Mouse (Mus musculus): ENCODE results near the gene Ch25h. TPM values are rescaled to one million over a fixed set of nuclear protein-coding genes. Genes with fewer than 3 reads are reported as not detected.

Ch25h gene
- polyA plus RNA-seq, 1 experiment from 2014 or later, result 3.3 TPM

DNA sequence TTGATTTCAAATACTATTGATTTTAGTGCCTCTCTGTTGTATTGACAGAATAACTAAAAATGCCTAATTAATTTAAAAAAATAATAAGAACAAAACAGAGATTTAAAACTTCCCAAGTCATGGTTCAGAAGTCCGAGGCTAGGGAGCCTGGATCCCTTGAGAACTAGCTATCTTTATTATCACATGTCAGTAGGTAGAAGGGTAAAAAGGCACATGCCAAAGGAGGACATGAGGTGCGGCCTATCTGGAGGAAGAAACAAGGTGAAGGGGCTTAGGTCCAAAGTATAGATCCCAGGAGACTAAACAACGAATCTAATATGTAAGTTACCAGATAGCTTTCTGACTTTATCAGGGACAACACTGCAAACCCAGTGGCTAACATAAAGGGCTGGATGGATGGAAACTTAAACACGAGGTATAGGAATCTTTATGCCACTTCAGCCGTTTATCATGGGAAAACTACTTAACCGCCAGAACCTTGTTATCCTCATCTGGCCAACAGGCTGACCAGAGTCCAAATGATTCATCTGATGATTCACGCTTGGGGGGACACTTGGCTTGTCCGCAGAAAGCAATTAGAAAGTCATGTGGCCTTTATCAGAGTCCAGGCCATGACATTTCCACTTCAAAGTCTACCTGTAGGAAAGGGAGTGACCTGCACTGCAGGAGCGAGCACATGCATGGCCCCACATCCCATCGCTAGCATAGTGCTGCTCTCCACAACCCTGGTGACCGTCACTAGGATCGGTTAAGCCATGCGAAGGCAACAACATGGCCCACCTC lies 43.0 kb upstream of the Ch25h start:
- Histone ChIP-seq H3K9me3 (ENCODE audit: control insufficient read depth, low read length) (no peaks in the 10 kb centered on the region), H3K4me1 (replicated peaks; ENCODE audit: control insufficient read depth, insufficient read depth, low read length) (no peaks in the 10 kb centered on the region), H3K4me3 (ENCODE audit: low read depth, low read length) (no peak overlapping the region), H3K27me3 (replicated peaks; ENCODE audit: control insufficient read depth, insufficient read depth, low read length) (no peaks in the 10 kb centered on the region), H3K9ac (ENCODE audit: low read length) (no peak overlapping the region), H3K36me3 (ENCODE audit: control insufficient read depth, insufficient read depth, low read length) (peaks cover 14% of the 10 kb centered on the region), H3K4me2 (ENCODE audit: low read length) (no peak overlapping the region), H3K27ac (ENCODE audit: low read depth) (no peak overlapping the region)
- no peak for DNase-seq (ENCODE audit: low spot score)
- WGBS, result 90% methylated on average over 13 of the region's 13 CpGs
- no peak for ATAC-seq (replicated peaks; ENCODE audit: low FRiP score, low TSS enrichment, low read depth)

DNA sequence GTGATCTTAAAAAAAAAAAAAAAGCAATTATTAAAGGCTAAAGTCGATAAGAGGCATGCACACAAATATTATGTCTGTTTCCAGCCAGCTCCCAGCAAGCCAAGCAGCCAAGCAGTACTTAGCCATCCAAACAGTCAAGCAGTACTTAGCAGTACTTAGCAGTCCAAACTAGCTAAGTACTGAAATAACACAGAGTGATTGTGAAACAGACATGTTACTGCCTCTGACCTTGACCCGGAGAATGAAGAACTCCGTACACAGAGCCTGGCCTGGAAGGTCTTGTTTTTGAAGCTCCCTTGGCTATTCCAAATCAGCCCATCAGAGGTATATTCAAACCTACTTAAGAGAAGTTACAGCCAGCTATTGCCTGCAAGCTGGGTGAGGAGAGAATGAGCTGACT lies 42.2 kb upstream of the Ch25h start:
- Histone ChIP-seq H3K27me3 (replicated peaks; ENCODE audit: control insufficient read depth, insufficient read depth, low read length) (no peaks in the 10 kb centered on the region), H3K4me1 (replicated peaks; ENCODE audit: control insufficient read depth, insufficient read depth, low read length) (no peaks in the 10 kb centered on the region), H3K27ac (ENCODE audit: low read depth) (no peak overlapping the region), H3K9me3 (ENCODE audit: control insufficient read depth, low read length) (no peaks in the 10 kb centered on the region), H3K9ac (ENCODE audit: low read length) (no peak overlapping the region), H3K36me3 (ENCODE audit: control insufficient read depth, insufficient read depth, low read length) (peaks cover 14% of the 10 kb centered on the region), H3K4me3 (ENCODE audit: low read depth, low read length) (no peak overlapping the region), H3K4me2 (ENCODE audit: low read length) (no peak overlapping the region)
- 80% methylated on average over 3 of the region's 3 CpGs for WGBS
- no peak for ATAC-seq (replicated peaks; ENCODE audit: low FRiP score, low TSS enrichment, low read depth)
- no peak for DNase-seq (ENCODE audit: low spot score)

DNA sequence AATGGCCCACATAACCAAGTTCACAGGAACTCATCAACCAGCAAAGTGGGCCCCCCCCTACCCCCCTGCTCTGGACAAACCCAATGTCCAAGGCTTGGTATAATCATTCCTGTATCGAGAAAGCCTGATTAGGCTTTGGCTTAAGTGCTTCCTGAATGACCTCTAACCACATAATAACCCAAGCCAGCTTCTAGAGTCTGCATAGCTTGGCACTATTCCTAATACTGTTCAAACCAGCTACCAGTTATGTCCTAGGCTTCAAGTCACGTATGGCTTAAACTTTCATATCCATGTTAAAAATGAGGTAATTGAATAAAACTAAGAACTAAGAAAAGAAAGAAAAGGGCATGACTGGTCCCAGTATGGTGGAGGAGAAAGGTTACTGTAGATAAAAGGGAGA lies 41.4 kb upstream of the Ch25h start:
- Histone ChIP-seq H3K27ac (ENCODE audit: low read depth) (no peak overlapping the region), H3K4me1 (replicated peaks; ENCODE audit: control insufficient read depth, insufficient read depth, low read length) (no peaks in the 10 kb centered on the region), H3K27me3 (replicated peaks; ENCODE audit: control insufficient read depth, insufficient read depth, low read length) (no peaks in the 10 kb centered on the region), H3K36me3 (ENCODE audit: control insufficient read depth, insufficient read depth, low read length) (0 out of 2 replicates have a peak, but pooled peaks cover 8% of the 10 kb centered on the region), H3K4me2 (ENCODE audit: low read length) (no peak overlapping the region), H3K9ac (ENCODE audit: low read length) (no peak overlapping the region), H3K4me3 (ENCODE audit: low read depth, low read length) (no peak overlapping the region), H3K9me3 (ENCODE audit: control insufficient read depth, low read length) (no peaks in the 10 kb centered on the region)
- WGBS, result 90% methylated on average over 2 of the region's 2 CpGs
- DNase-seq (ENCODE audit: low spot score) (no peak), ATAC-seq (replicated peaks; ENCODE audit: low FRiP score, low TSS enrichment, low read depth) (no peak)

DNA sequence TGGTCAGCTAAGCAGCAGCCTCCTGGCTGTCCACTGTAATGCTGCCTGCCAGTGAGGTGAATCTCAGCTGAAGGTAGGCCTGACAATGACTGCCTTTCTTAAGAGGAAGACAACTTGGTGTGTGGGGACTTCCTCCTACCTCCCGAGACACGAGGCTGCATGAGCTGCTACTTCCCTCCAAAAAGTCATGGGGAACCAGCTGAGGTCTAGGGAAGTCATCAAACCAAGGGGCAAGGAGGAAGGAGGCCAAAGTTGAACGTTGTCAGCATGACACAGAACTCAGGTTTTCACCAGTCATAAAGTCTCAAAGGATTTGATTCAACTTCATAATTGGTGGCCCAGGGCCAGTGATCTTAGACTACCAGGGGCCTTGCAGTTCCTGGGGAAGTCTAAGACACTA lies 40.7 kb upstream of the Ch25h start:
- Histone ChIP-seq H3K4me3 (ENCODE audit: low read depth, low read length) (no peak overlapping the region), H3K9ac (ENCODE audit: low read length) (no peak overlapping the region), H3K27me3 (replicated peaks; ENCODE audit: control insufficient read depth, insufficient read depth, low read length) (no peaks in the 10 kb centered on the region), H3K9me3 (ENCODE audit: control insufficient read depth, low read length) (no peaks in the 10 kb centered on the region), H3K4me1 (replicated peaks; ENCODE audit: control insufficient read depth, insufficient read depth, low read length) (no peaks in the 10 kb centered on the region), H3K27ac (ENCODE audit: low read depth) (no peak overlapping the region), H3K36me3 (ENCODE audit: control insufficient read depth, insufficient read depth, low read length) (0 out of 2 replicates have a peak, but pooled peaks cover 5% of the 10 kb centered on the region), H3K4me2 (ENCODE audit: low read length) (no peak overlapping the region)
- ATAC-seq (replicated peaks; ENCODE audit: low FRiP score, low TSS enrichment, low read depth), result no peak
- DNase-seq (ENCODE audit: low spot score), result no peak
- WGBS, result 92% methylated on average over 3 of the region's 3 CpGs

DNA sequence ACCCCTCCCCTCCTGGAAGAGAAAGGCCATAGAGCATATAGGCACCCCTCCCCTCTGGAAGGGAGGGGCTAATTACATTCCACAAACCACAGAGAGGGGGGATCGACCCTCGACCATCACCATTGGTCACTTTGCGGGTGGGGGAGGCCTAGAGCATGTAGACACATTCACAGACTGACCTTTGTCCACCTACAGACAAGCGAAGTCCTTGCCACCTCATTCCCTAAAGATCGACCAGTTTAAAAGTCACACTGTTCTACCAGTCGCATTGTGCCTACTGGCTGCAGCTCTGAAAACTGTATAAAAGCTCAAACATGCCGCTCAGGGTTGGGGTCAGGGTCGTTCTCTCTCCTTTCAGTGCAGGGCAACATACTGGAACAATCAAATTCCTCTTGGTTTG lies 36.6 kb upstream of the Ch25h start:
- DNase-seq (ENCODE audit: low spot score) (no peak), ATAC-seq (replicated peaks; ENCODE audit: low FRiP score, low TSS enrichment, low read depth) (no peak)
- Histone ChIP-seq H3K27me3 (replicated peaks; ENCODE audit: control insufficient read depth, insufficient read depth, low read length) (no peaks in the 10 kb centered on the region), H3K27ac (ENCODE audit: low read depth) (no peak overlapping the region), H3K4me2 (ENCODE audit: low read length) (no peak overlapping the region), H3K36me3 (ENCODE audit: control insufficient read depth, insufficient read depth, low read length) (peaks cover 21% of the 10 kb centered on the region; the same call in 1 of the 2 replicates), H3K4me3 (ENCODE audit: low read depth, low read length) (no peak overlapping the region), H3K9me3 (ENCODE audit: control insufficient read depth, low read length) (no peaks in the 10 kb centered on the region), H3K9ac (ENCODE audit: low read length) (no peak overlapping the region), H3K4me1 (replicated peaks; ENCODE audit: control insufficient read depth, insufficient read depth, low read length) (no peaks in the 10 kb centered on the region)
- WGBS, result 53% methylated on average over 8 of the region's 8 CpGs

DNA sequence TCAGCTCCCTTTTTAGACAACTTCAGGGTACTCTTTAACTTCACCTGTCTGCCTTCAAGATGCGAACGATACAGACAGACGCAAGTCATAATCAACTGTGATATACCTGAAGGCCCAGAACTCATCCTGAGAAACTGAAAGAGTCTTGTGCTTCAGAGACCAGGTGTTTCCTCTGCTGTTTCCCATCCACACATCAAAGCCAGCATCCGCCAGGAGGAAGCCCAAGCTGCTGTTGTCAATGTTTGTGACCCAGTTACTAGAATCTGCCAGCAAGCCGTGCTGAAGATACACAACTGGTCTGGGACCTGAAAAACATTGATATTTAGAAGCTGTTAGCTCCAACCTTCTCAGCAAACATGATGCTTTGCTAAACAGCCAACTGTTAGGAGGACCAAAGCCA lies 35.8 kb upstream of the Ch25h start:
- Histone ChIP-seq H3K9me3 (ENCODE audit: control insufficient read depth, low read length) (no peaks in the 10 kb centered on the region), H3K4me3 (ENCODE audit: low read depth, low read length) (no peak overlapping the region), H3K27me3 (replicated peaks; ENCODE audit: control insufficient read depth, insufficient read depth, low read length) (no peaks in the 10 kb centered on the region), H3K9ac (ENCODE audit: low read length) (no peak overlapping the region), H3K4me2 (ENCODE audit: low read length) (no peak overlapping the region), H3K4me1 (replicated peaks; ENCODE audit: control insufficient read depth, insufficient read depth, low read length) (no peaks in the 10 kb centered on the region), H3K36me3 (ENCODE audit: control insufficient read depth, insufficient read depth, low read length) (peaks cover 29% of the 10 kb centered on the region; the same call in 1 of the 2 replicates), H3K27ac (ENCODE audit: low read depth) (no peak overlapping the region)
- ATAC-seq (replicated peaks; ENCODE audit: low FRiP score, low TSS enrichment, low read depth) (no peak), DNase-seq (ENCODE audit: low spot score) (no peak)
- 74% methylated on average over 5 of the region's 5 CpGs for WGBS

DNA sequence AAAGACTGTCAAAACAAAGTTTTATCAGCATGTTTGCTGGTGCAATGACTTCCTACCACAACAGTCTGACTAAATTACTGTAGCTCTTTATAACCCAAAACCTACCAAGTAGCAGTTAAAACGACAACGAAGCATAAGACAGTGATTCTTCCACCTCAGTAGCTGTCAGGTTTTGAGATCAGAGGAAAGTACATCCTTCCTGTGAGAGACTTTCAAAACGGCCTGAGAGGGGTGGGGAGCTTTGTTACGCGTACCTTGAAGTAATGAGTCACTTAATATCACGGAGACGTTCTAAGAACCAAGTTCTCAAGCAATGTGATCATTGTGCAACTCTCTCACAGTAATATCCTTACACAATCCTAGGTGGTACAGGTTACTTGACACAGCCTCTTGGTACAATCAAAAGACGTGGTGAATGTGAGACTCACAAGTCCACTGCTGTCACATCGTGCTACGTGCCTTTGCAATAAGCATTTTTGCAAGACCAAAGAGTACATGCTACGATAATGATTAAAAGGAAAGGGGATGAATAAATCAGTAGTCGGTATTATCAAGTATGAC lies 30.3 kb upstream of the Ch25h start:
- Histone ChIP-seq H3K4me3 (ENCODE audit: low read depth, low read length) (no peak overlapping the region), H3K9me3 (ENCODE audit: control insufficient read depth, low read length) (no peaks in the 10 kb centered on the region), H3K36me3 (ENCODE audit: control insufficient read depth, insufficient read depth, low read length) (peaks cover 47% of the 10 kb centered on the region), H3K27me3 (replicated peaks; ENCODE audit: control insufficient read depth, insufficient read depth, low read length) (no peaks in the 10 kb centered on the region), H3K9ac (ENCODE audit: low read length) (no peak overlapping the region), H3K27ac (ENCODE audit: low read depth) (no peak overlapping the region), H3K4me1 (replicated peaks; ENCODE audit: control insufficient read depth, insufficient read depth, low read length) (no peaks in the 10 kb centered on the region), H3K4me2 (ENCODE audit: low read length) (no peak overlapping the region)
- 85% methylated on average over 12 of the region's 12 CpGs for WGBS
- no peak for ATAC-seq (replicated peaks; ENCODE audit: low FRiP score, low TSS enrichment, low read depth)
- no peak for DNase-seq (ENCODE audit: low spot score)

DNA sequence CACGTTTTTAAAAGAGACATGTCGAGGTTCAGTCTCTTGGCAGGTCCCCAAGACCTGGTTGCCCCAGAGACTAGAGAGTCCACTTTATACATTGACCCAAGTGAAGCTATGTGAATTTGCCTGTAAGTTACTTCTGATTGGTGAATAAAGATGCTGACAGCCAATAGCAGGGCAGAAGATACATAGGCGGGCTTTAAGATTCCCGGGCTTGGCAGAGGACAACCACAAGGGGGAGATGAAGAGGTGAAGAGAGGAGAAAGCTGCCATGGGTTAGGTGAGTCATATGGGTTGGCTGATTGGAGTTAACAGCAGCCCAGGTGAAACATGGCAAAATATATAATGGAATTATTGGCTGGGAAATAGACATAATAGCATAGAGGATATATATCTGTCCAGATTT lies 25.8 kb upstream of the Ch25h start:
- no peak overlapping the region for H3K4me2 ChIP-seq (ENCODE audit: low read length)

DNA sequence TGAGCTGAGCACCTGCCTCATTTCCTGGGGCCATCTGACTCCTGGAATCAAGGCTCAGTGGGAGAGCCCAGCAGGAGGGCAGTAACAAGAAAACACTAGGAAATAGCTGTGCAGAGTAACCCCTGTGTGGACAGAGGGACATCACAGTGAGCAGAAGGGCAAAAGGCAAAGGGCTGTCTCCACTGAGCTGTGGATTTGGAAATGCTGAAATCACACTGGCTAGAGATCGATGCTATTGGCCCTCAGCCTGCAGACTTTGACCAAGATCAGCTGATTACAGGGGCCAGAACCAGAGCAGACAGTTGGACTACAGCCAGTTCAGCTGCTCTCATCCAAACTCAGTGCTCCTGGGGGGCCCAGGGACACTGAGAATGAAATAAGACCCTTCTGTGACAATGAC lies 21.4 kb upstream of the Ch25h start:
- no peak overlapping the region for H3K4me2 ChIP-seq (ENCODE audit: low read length)
- no peak for ATAC-seq (replicated peaks; ENCODE audit: low FRiP score, low TSS enrichment, low read depth)
- 81% methylated on average over 1 of the region's 1 CpGs for WGBS
- H3K9ac ChIP-seq (ENCODE audit: low read length), result no peak overlapping the region
- no peak overlapping the region for H3K27ac ChIP-seq (ENCODE audit: low read depth)
- no peak overlapping the region for H3K4me3 ChIP-seq (ENCODE audit: low read depth, low read length)
- no peaks in the 10 kb centered on the region for H3K9me3 ChIP-seq (ENCODE audit: control insufficient read depth, low read length)
- H3K27me3 ChIP-seq (replicated peaks; ENCODE audit: control insufficient read depth, insufficient read depth, low read length), result no peaks in the 10 kb centered on the region
- no peaks in the 10 kb centered on the region for H3K4me1 ChIP-seq (replicated peaks; ENCODE audit: control insufficient read depth, insufficient read depth, low read length)
- DNase-seq (ENCODE audit: low spot score), result no peak
- H3K36me3 ChIP-seq (ENCODE audit: control insufficient read depth, insufficient read depth, low read length), result peaks cover 41% of the 10 kb centered on the region; the same call in 1 of the 2 replicates

More for the DNA sequence above, 25.8 kb upstream of the Ch25h start:
- no peaks in the 10 kb centered on the region for H3K27me3 ChIP-seq (replicated peaks; ENCODE audit: control insufficient read depth, insufficient read depth, low read length)
- ATAC-seq (replicated peaks; ENCODE audit: low FRiP score, low TSS enrichment, low read depth), result peak; percentile 83
- no peaks in the 10 kb centered on the region for H3K4me1 ChIP-seq (replicated peaks; ENCODE audit: control insufficient read depth, insufficient read depth, low read length)
- H3K9ac ChIP-seq (ENCODE audit: low read length), result no peak overlapping the region
- DNase-seq (ENCODE audit: low spot score), result peak; percentile 64
- H3K36me3 ChIP-seq (ENCODE audit: control insufficient read depth, insufficient read depth, low read length), result peaks cover 40% of the 10 kb centered on the region
- 41% methylated on average over 4 of the region's 4 CpGs for WGBS
- H3K27ac ChIP-seq (ENCODE audit: low read depth), result no peak overlapping the region
- no peaks in the 10 kb centered on the region for H3K9me3 ChIP-seq (ENCODE audit: control insufficient read depth, low read length)
- no peak overlapping the region for H3K4me3 ChIP-seq (ENCODE audit: low read depth, low read length)
